Mouse (Mus musculus): ENCODE data around the gene Mpdu1.
A peak's percentile ranks its signal among the peaks of the same experiment; 100 is the strongest.
"Not testable (repeated sequence)": the region's sequence is repeated elsewhere in the genome, so short reads cannot be mapped to it uniquely, and the experiment has no call there.

The Mpdu1 gene

DNA sequence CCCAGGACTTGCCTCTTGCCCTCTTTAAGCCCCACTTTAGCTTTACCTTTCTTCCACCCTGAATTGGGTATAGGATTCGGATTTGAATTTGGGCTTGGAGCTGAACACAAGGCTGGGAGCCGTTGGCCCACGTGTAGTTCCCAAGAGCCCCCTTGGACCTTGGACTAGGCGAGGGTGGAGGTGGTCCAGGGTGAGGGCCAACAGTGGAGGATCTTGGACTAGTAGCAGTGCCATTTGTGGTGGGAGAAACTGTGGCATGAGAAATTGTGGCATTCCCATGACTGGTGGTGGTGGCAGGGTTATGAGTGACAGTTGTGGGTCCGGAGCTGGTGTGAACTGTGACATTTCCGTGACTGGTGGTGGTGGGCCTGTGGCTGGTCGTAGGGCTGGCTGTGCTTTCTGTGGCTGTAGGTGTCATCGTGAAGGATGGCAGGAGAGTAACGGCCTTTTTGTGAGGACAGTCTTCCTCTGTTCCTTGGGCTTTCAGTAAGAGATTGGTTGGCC, 3.1 kb upstream of the Mpdu1 start:
- no peak for DNase-seq (ENCODE audit: low read depth, low spot score)

- DNase-seq (ENCODE audit: low read depth, low spot score), result no peak
Measured at GRCm38 (mm10) chr11:69664841-69665240, 2.4 kb upstream of the Mpdu1 start.

DNA sequence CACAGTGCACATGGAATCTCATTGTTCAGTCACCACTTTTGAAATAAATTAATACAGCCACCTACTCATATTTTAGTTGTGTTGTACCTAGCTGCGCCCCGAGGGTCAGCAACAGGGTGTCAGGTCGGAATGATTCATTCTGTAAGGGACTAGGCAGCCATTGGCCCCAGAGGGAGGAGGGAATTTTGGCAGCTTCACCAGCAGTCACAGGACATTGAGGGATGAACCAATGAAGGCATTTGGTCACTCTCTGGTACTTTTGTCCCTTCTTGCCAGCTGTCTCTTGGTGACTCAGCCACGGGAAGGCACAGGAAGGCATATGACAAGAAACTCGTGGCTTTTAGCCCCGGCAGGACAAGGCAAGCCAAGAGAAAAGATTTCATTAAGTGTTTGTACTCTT, 1.4 kb upstream of the Mpdu1 start:
- DNase-seq (ENCODE audit: low read depth, low spot score), result peak; percentile 42

- no peak for DNase-seq (ENCODE audit: low read depth, low spot score)
Measured at GRCm38 (mm10) chr11:69662967-69663671, 677 bp upstream of the Mpdu1 start.

GRCm38 (mm10) chr11:69661221-69661881, 1.1 kb downstream of the Mpdu1 start:
- no peak for DNase-seq (ENCODE audit: low read depth, low spot score)

GRCm38 (mm10) chr11:69657462-69657881, 5.0 kb downstream of the Mpdu1 start:
- no peak for DNase-seq (ENCODE audit: low read depth, low spot score)

DNA sequence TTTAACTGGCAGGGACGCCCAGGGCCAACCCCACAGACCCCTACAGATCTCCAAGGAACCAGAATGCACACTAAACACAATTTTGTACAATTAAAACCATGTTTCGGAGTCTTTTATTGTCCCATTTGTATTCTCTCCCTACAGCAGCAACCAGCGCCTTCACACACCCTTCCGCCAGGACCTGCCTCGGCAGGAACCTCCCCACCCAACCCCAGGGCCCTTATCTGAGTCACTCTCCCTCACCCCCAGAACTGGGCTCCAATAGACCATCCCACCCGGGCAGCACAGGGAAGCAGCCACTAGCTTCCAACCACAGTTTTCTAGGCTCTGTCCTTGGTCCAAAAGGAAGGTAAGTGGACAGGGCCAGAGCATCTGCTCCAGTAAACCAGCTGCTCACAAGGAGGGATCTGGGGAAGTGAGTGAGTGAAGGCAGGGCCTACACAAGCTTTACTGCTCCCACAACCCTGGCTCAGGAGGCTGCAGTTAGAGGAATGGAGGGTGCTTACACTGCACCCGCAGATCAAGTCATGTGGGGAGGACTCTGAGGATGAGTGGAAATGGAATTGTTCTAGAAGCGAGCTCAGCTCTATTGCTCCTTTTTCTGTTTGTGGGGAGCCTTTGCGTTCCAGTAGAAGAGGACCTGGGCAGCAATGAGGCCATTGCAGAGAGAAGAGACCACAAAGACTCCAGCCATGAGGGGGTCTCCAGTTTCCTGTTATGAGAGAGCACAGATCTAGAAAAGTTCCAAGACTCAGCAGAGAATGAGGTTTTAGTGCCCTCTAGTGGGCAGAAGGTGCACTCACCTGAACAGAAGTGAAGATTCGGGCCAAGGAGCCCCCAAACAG, 5.6 kb downstream of the Mpdu1 start:
- DNase-seq (ENCODE audit: low read depth, low spot score), result peak; percentile 63

GRCm38 (mm10) chr11:69656065-69656455, 6.4 kb downstream of the Mpdu1 start:
- DNase-seq (ENCODE audit: low read depth, low spot score), result no peak

DNA sequence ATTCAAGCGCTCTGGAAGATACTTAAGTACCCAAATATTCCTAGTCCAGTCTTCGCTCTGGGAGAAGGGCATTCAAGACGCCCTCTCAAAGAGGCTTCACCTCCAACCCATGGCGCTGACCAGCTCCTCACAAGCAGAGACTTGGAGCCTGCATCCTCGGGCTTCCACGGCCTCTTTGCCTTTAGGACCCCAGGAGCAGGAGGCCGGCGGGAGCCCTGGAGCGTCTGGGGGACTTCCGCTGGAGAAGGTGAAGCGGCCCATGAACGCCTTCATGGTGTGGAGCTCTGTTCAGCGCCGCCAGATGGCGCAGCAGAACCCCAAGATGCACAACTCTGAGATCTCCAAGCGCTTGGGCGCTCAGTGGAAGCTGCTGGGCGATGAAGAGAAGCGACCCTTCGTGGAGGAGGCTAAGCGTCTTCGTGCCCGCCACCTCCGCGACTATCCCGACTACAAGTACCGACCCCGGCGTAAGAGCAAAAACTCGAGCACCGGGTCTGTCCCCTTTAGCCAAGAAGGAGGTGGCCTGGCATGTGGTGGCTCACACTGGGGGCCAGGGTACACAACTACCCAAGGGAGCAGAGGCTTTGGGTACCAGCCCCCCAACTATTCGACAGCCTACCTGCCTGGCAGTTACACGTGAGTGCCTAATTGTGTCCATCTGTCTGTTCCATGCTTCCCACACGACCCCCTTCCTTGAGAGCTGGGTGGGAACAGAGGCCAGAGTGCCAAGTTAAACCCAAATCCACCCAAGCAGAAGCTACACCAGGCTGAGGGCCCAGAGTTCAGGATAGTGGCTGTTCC, 7.0 kb downstream of the Mpdu1 start, which contains the start of gene Sox15:
TSS of gene Sox15 (plus strand) at position 51 of the 801 bp plus-strand sequence.
- peak; percentile 88 for DNase-seq (ENCODE audit: low read depth, low spot score)

DNA sequence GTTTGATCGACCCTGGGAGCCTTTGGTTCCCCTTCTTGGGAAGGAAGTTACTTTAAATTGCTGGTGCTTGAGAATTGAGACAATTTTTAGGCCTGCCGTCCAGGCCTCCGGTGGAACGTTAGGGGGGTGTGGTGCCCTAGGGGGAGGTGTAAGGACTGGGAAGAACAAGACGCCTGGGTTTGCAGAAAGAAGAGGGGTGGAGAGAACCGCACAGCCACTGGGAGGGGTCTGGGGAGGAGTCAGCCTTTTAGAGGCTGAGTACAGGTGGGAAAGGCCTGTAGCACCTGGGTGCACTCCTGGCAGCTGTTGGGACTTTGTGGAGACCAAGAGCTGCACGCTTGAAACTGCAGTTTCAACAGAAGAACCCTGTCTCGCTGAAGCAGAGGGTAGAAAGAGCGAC, 7.7 kb downstream of the Mpdu1 start:
- DNase-seq (ENCODE audit: low read depth, low spot score), result no peak

DNA sequence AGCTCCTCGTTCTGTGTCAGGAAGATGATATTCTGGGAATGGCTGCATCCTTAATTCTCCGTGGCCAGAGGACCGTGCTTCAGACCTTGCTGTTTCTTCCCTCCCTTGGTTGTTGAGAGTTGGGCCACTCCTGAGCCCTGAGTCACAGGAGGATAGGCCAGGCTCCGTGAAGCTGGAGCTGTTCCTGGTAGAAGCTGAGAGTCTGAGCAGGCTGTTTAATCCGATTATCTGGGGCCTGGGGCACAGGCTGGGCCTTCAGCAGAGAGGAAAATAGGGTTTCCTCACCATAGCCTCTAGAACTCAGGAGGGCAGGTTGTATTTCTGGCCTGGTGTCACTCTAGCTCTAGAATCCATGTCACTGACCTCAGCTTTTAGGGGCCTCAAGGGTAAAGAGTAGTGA, 9.0 kb downstream of the Mpdu1 start:
- DNase-seq (ENCODE audit: low read depth, low spot score), result no peak

DNA sequence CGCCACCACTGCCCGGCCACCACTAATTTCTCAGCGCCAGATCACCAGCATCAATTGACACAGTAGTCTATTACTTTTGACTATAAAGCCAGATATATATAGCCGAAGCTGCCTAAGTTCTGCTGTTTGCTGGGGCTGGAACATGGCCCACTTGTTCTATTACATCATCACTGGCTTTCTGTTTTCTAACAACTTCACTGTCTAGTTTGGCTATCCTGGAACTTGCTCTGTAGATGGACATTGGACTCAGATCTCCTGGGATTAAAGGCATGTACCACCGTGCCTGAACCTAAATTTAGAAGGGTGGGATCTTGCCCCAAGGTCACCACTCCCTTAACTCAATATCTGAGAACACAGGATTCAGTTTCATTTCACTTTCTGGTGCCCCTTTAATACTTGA, 16.6 kb downstream of the Mpdu1 start:
- no peak for DNase-seq (ENCODE audit: low read depth, low spot score)

DNA sequence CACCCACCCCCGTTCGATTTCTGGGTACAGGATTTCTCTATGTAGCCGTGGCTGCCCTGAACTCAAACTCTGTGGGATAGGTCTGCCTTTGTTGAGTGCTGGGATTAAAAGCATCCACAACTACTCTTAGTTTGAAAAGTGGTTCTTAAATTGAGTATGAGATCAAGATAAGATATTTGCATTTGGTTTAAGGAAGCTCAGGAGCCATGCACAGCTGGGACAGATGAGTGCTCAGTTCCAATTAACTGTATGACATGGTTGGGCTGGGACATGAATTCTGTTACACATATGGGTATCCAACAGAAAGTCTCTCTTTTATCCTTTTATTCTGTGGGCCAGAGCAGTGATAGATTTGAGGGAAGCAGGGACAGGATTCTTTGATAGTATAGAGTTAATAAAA, 27.0 kb downstream of the Mpdu1 start:
- no peak for DNase-seq (ENCODE audit: low read depth, low spot score)

DNA sequence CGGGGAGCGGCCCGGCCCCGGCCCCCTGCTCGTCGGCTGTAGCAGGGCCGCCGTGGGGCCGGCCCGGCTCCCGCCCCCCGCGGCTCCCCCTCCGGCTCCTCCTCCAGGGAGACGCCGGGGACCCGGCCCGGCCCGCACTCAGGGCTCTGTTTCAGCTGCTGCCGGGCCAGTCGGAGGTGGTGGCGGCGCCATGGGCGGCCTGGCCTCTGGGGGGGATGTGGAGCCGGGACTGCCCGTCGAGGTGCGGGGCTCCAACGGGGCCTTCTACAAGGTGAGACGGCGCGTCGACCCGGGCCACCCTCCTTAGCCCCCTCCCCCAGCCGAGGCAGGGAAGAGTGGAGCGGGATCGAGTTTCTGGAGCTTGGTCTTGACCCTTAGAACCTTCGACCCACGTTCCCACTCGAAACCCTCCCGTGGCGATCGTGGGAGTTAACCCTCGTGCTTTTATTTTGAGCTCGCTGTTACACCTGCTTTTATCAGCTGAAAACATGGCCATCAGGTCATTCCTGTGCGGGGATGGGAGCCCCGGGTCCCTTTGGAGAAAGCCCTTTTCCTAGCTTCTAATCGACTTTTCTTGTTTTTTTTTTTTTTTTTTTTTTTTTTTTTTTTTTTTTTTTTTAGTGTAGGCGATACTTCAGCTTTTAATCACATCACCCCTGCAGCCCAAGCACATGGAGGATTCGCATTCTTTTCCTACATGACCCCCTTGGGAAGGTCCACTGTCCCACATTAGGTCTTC, 29.1 kb downstream of the Mpdu1 start:
- no peak for DNase-seq (ENCODE audit: low read depth, low spot score)

DNA sequence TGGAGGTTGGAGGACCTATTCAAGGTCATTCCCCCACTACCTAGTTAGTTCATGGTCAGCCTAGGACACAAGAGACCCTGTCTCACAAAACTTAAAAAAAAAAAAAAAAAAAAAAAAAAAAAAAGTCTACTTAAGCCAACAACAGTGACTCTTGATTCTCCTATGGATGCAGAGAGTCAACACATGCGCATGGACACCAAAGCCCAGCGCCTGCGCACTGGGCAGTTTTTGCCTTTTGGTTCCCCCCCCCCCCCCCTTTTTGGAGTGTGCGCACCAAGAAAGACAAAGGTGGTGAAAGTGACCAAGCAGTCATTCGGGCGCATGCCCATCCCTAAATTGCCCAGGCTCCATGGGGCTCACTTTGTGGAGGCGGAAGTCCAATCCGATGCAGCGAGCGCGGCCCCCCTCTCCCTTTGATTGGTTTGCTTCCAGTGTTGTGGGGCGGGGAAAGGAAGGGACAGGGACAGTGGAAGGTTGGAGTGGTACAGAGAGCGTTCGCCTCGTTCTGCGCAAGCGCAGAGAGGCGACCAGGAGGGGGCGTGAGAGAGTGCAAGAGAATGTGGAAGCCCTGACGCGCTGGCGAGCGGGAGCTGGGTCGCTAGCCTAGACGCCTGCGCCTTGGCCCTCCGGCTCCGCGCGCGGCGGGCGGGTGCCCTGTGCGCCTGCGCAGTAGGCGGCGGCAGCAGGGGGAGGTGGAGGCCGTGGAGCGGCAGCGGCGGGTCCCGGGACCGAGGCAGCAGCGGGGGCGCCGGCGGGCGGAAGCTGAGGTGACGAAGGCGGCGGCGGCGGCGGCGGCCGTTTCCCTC, 30.0 kb downstream of the Mpdu1 start, which contains the start of gene Fxr2:
TSS of gene Fxr2 (plus strand) at position 707 of the 806 bp plus-strand sequence.
- DNase-seq (ENCODE audit: low read depth, low spot score), result peak; percentile 100

- peak; percentile 47 for DNase-seq (ENCODE audit: low read depth, low spot score)
Measured at GRCm38 (mm10) chr11:69629802-69630201, 32.6 kb downstream of the Mpdu1 start.

DNA sequence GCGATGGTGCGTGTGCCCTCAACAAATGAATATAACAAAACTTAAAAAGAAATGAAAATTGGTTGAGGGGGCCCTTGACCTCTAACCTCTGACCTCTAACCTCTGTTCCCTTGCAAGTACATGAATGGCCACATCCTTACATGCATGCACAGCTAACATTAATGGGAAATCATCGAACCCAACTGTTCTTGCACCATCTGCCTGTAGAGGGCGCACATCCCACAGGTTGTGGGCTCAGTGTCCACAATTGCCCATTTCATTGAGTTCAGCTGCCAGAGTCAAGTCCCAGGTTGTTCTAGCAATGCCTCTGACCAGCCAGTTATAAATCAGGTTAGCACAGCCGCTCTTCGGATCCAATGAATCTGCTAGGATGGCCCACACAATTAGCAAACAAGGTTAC, 34.2 kb downstream of the Mpdu1 start:
- peak; percentile 88 for DNase-seq (ENCODE audit: low read depth, low spot score)

GRCm38 (mm10) chr11:69624339-69624738, 38.1 kb downstream of the Mpdu1 start:
- not testable (repeated sequence) for DNase-seq (ENCODE audit: low read depth, low spot score)

- no peak for DNase-seq (ENCODE audit: low read depth, low spot score)
Measured at GRCm38 (mm10) chr11:69623006-69623405, 39.4 kb downstream of the Mpdu1 start.

GRCm38 (mm10) chr11:69622406-69622805, 40.0 kb downstream of the Mpdu1 start:
- DNase-seq (ENCODE audit: low read depth, low spot score), result peak; percentile 72

Measured in brain, adult 2 months (tissue).